Mouse (Mus musculus) embryonic facial prominence, embryonic 12.5 days (tissue): ENCODE results near the gene E330017A01Rik. TPM values are rescaled to one million over a fixed set of nuclear protein-coding genes. Genes with fewer than 3 reads are reported as not detected.

Experiments used
- ATAC-seq: fragments of 200-750 bp; cut with Nextera tagmentation; 2 replicates; pipeline ENCODE4 v1.8.0; 2017; ENCODE audit not compliant: insufficient number of reproducible peaks, insufficient read depth, low FRiP score, low TSS enrichment
- H3K27ac ChIP-seq: fragments of 300-500 bp; sonication (generic); 2 replicates; pipeline ENCODE4 v1.5.1; 2016; ENCODE audit warnings: mild to moderate bottlenecking
- H3K27me3 ChIP-seq: fragments of 300-500 bp; sonication (generic); 2 replicates; pipeline ENCODE4 v1.6.1; 2016; ENCODE audit warnings: mild to moderate bottlenecking, moderate library complexity
- H3K36me3 ChIP-seq: fragments of 300-500 bp; sonication (generic); 2 replicates; pipeline ENCODE4 v1.6.1; 2016; ENCODE audit warnings: mild to moderate bottlenecking
- H3K4me1 ChIP-seq: fragments of 300-500 bp; sonication (generic); 2 replicates; pipeline ENCODE4 v1.6.1; 2016
- H3K4me2 ChIP-seq: fragments of 300-500 bp; sonication (generic); replicated peaks from 2 replicates; pipeline ENCODE4 v1.6.1; 2016; ENCODE audit warnings: mild to moderate bottlenecking, moderate library complexity
- H3K4me3 ChIP-seq: fragments of 300-500 bp; sonication (generic); 2 replicates; pipeline ENCODE4 v1.5.1; 2016; ENCODE audit warnings: mild to moderate bottlenecking
- H3K9ac ChIP-seq: fragments of 300-500 bp; sonication (generic); 2 replicates; pipeline ENCODE4 v1.6.1; 2016; ENCODE audit warnings: mild to moderate bottlenecking, moderate library complexity
- H3K9me3 ChIP-seq: fragments of 300-500 bp; sonication (generic); 2 replicates; pipeline ENCODE4 v1.6.1; 2016; ENCODE audit warnings: mild to moderate bottlenecking, moderate library complexity
- WGBS: fragments of 180-500 bp; shearing (Covaris S2); methylation state at CpG from one replicate; pipeline ENCODE4 v1.1.7; 2016; 5-methylcytosine and 5-hydroxymethylcytosine counted together
- polyA plus RNA-seq: library from polyadenylated mRNA; unstranded; fragments of >200 nt; fragmentation: Nextera tagmentation; extraction: Ambion mirVana; gene quantifications from 2 replicates; pipeline ENCODE4 v1.2.1, GENCODE M21; 2016

E330017A01Rik gene
- polyA plus RNA-seq, 1 experiment from 2014 or later, result not detected

- WGBS, result 90% methylated on average over 4 of the region's 4 CpGs
- no peak overlapping the region for H3K4me3 ChIP-seq
- 0 out of 2 replicates have a peak, but pooled peaks cover 2% of the 10 kb centered on the region for H3K4me1 ChIP-seq
- no peak for ATAC-seq
- no peak overlapping the region for H3K27ac ChIP-seq
- H3K36me3 ChIP-seq, result no peaks in the 10 kb centered on the region
- no peaks in the 10 kb centered on the region for H3K27me3 ChIP-seq
- H3K9me3 ChIP-seq, result no peaks in the 10 kb centered on the region
- H3K4me2 ChIP-seq, result no peak overlapping the region
- H3K9ac ChIP-seq, result no peak overlapping the region
Measured at GRCm38 (mm10) chr16:58627597-58628335, 10.8 kb downstream of the E330017A01Rik start.

GRCm38 (mm10) chr16:58623944-58624343 lies 14.6 kb downstream of the E330017A01Rik start:
- Histone ChIP-seq H3K4me2 (no peak overlapping the region), H3K4me3 (no peak overlapping the region), H3K36me3 (no peaks in the 10 kb centered on the region), H3K27me3 (no peaks in the 10 kb centered on the region), H3K27ac (no peak overlapping the region), H3K4me1 (0 out of 2 replicates have a peak, but pooled peaks cover 2% of the 10 kb centered on the region), H3K9me3 (no peaks in the 10 kb centered on the region), H3K9ac (no peak overlapping the region)
- 76% methylated on average over 6 of the region's 6 CpGs for WGBS
- ATAC-seq, result no peak

- H3K4me2 ChIP-seq, result no peak overlapping the region
- no peak overlapping the region for H3K4me3 ChIP-seq
- ATAC-seq, result no peak
- H3K27ac ChIP-seq, result no peak overlapping the region
- H3K9ac ChIP-seq, result no peak overlapping the region
- H3K4me1 ChIP-seq, result 0 out of 2 replicates have a peak, but pooled peaks cover 2% of the 10 kb centered on the region
- no peaks in the 10 kb centered on the region for H3K9me3 ChIP-seq
- WGBS, result 67% methylated on average over 4 of the region's 4 CpGs
- H3K36me3 ChIP-seq, result no peaks in the 10 kb centered on the region
- H3K27me3 ChIP-seq, result no peaks in the 10 kb centered on the region
Measured at GRCm38 (mm10) chr16:58623114-58623513, 15.4 kb downstream of the E330017A01Rik start.

DNA sequence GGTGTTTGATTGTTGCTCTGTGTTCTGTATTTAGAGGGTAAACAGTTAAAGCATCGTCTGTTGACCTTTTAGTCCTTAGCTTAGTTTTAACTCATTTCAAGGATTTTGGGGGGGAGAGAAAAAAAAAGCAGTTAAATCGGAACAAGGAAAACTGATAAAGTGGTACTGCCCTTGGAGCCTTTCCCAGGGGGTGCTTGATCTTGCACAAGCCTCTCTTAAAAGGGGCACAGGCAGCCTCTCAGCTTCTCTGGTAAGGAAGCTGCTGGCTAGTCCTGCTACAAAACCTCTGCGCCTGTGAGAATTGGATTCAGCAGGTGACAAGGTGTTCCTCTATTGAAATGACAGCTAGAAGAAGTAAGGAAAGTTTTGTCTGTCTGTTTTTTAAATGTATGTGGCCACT lies 16.2 kb downstream of the E330017A01Rik start:
- no peaks in the 10 kb centered on the region for H3K27me3 ChIP-seq
- no peak overlapping the region for H3K4me3 ChIP-seq
- H3K4me2 ChIP-seq, result no peak overlapping the region
- 0 out of 2 replicates have a peak, but pooled peaks cover 2% of the 10 kb centered on the region for H3K4me1 ChIP-seq
- WGBS, result 84% methylated on average over 3 of the region's 3 CpGs
- no peak overlapping the region for H3K27ac ChIP-seq
- no peaks in the 10 kb centered on the region for H3K36me3 ChIP-seq
- H3K9me3 ChIP-seq, result no peaks in the 10 kb centered on the region
- H3K9ac ChIP-seq, result no peak overlapping the region
- no peak for ATAC-seq

- no peaks in the 10 kb centered on the region for H3K27me3 ChIP-seq
- no peak overlapping the region for H3K4me2 ChIP-seq
- H3K9ac ChIP-seq, result no peak overlapping the region
- no peak overlapping the region for H3K4me3 ChIP-seq
- ATAC-seq, result no peak
- no peaks in the 10 kb centered on the region for H3K36me3 ChIP-seq
- H3K4me1 ChIP-seq, result no peaks in the 10 kb centered on the region
- H3K27ac ChIP-seq, result no peak overlapping the region
- H3K9me3 ChIP-seq, result no peaks in the 10 kb centered on the region
Measured at GRCm38 (mm10) chr16:58617346-58617745, 21.2 kb downstream of the E330017A01Rik start.

- no peaks in the 10 kb centered on the region for H3K9me3 ChIP-seq
- WGBS, result 86% methylated on average over 6 of the region's 6 CpGs
- no peaks in the 10 kb centered on the region for H3K4me1 ChIP-seq
- no peaks in the 10 kb centered on the region for H3K27me3 ChIP-seq
- no peaks in the 10 kb centered on the region for H3K36me3 ChIP-seq
- no peak within 1 kb of the TSS for H3K4me2 ChIP-seq
- no peak for ATAC-seq
- no peak within 1 kb of the TSS for H3K27ac ChIP-seq
- no peak within 1 kb of the TSS for H3K4me3 ChIP-seq
- H3K9ac ChIP-seq, result no peak within 1 kb of the TSS
Measured at GRCm38 (mm10) chr16:58616878-58617277, 21.7 kb downstream of the E330017A01Rik start, which contains the start of gene Gm813. Gene Gm813, minus strand, starts transcription at chr16:58616978.

DNA sequence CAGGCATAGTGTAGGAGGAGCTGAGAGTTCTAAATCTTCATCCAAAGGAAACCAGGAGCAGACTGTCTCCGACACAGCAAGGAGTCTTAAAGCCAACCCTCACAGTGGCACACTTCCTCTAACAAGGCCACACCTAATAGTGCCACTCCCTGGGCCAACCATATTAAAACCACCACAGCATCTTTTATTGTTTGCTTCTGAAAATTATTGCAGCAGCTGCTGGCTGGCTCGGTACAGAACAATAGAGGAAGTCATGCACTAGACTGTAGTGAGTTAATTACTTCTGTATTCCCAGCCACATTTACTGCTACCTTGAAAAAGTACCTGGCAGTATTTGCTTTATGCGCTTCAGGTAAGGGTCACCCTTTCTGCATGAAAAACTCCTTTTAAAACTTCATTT lies 25.6 kb downstream of the E330017A01Rik start:
- H3K4me2 ChIP-seq, result no peak overlapping the region
- no peaks in the 10 kb centered on the region for H3K9me3 ChIP-seq
- no peak overlapping the region for H3K4me3 ChIP-seq
- H3K27me3 ChIP-seq, result no peaks in the 10 kb centered on the region
- WGBS, result 88% methylated on average over 3 of the region's 3 CpGs
- H3K36me3 ChIP-seq, result no peaks in the 10 kb centered on the region
- no peak for ATAC-seq
- H3K27ac ChIP-seq, result no peak overlapping the region
- no peak overlapping the region for H3K9ac ChIP-seq
- H3K4me1 ChIP-seq, result no peaks in the 10 kb centered on the region

DNA sequence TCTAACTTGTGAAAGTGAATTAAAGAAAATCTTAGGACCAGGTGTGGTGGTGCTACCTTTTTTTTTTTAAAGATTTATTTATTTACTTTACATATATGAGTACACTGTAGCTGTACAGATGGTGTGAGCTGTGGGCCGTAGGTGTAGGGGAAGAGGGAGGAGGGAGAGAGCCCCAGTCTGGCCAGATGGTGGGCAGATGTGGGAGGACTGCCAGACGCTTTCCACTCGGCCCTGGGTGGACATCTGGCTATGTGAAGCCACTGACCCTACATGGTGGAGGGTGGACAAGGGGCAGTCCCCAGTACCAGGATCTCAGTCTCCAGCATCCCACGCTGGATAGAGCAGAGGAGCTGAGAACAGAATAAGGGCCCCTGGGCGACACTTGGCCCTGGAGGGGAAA lies 31.4 kb downstream of the E330017A01Rik start:
- no peaks in the 10 kb centered on the region for H3K36me3 ChIP-seq
- H3K27ac ChIP-seq, result no peak overlapping the region
- no peaks in the 10 kb centered on the region for H3K27me3 ChIP-seq
- no peaks in the 10 kb centered on the region for H3K4me1 ChIP-seq
- peak; percentile 69; the same call in 1 of the 2 replicates for ATAC-seq
- H3K4me2 ChIP-seq, result no peak overlapping the region
- H3K9ac ChIP-seq, result no peak overlapping the region
- WGBS, result 33% methylated on average over 5 of the region's 5 CpGs
- no peaks in the 10 kb centered on the region for H3K9me3 ChIP-seq
- H3K4me3 ChIP-seq, result no peak overlapping the region

DNA sequence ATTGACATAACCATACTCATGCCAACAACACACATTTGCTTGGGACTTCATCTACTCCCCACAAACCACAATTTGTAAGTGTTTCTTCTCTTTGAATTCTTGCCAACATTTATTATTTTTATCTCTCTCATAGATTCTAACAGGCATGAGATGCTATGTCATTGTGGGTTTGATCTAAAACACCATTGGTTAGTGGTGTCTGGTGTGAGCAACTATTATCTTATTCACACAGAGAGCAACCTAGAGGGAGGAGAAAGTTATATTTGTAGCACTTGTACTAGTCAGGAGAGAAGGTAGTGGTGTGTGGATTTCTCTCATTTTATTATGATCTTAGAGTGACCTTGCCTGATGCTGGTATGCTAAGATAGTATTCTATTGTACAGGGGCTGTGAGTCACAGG lies 33.9 kb downstream of the E330017A01Rik start:
- Histone ChIP-seq H3K36me3 (no peaks in the 10 kb centered on the region), H3K9ac (no peak overlapping the region), H3K4me1 (no peaks in the 10 kb centered on the region), H3K9me3 (no peaks in the 10 kb centered on the region), H3K4me2 (no peak overlapping the region), H3K4me3 (no peak overlapping the region), H3K27me3 (no peaks in the 10 kb centered on the region), H3K27ac (no peak overlapping the region)
- ATAC-seq, result no peak

DNA sequence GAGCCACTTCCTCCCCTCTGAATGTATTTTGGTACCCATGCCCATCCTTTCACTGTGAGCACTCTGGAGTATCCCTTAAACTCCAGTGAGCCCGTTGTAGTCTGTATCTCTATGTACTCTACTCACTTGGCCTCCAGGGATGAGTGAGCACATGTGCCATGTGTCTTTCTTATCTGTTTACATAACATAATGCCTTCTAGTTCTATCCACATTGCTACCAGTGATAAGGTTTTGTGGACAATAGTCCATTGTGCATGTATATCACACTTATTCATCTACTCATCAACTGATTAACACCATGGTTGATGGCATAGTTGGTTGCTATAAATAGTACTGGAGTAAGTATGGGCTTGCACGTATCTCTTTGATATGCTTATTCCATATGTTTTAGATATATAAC lies 34.7 kb downstream of the E330017A01Rik start:
- Histone ChIP-seq H3K4me1 (no peaks in the 10 kb centered on the region), H3K36me3 (no peaks in the 10 kb centered on the region), H3K4me2 (no peak overlapping the region), H3K27ac (no peak overlapping the region), H3K9me3 (no peaks in the 10 kb centered on the region), H3K4me3 (no peak overlapping the region), H3K27me3 (no peaks in the 10 kb centered on the region), H3K9ac (no peak overlapping the region)
- whole genome bisulfite sequencing, result 85% methylated on average over 2 of the region's 2 CpGs
- no peak for ATAC-seq

GRCm38 (mm10) chr16:58600846-58601245 lies 37.7 kb downstream of the E330017A01Rik start:
- Histone ChIP-seq H3K9me3 (no peaks in the 10 kb centered on the region), H3K4me1 (no peaks in the 10 kb centered on the region), H3K27ac (no peak overlapping the region), H3K4me3 (no peak overlapping the region), H3K4me2 (no peak overlapping the region), H3K36me3 (no peaks in the 10 kb centered on the region), H3K9ac (no peak overlapping the region), H3K27me3 (no peaks in the 10 kb centered on the region)
- WGBS, result 91% methylated on average over 6 of the region's 6 CpGs
- ATAC-seq, result no peak

DNA sequence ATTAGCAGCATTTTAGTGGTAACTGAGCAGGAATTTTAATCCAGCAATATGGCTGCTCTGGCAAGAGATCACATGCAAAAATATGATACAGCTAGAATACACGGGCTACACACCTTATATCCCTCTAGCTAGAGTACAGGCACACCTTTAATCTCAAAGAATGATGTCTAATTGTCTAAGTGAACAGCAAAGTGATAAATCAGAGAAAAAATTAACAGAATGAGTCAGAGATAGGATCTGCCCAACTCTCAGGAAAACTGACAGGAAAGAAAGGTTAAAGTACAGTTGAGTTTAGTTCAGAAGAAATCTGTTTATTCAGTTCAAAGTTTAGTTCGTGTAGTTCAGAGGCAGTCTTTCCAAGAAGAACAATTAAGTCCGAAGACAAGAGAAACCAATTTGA lies 47.2 kb downstream of the E330017A01Rik start:
- Histone ChIP-seq H3K27me3 (no peaks in the 10 kb centered on the region), H3K27ac (no peak overlapping the region), H3K4me3 (no peak overlapping the region), H3K4me1 (no peaks in the 10 kb centered on the region), H3K36me3 (no peaks in the 10 kb centered on the region), H3K9ac (no peak overlapping the region), H3K9me3 (no peaks in the 10 kb centered on the region), H3K4me2 (no peak overlapping the region)
- ATAC-seq, result no peak
- 75% methylated on average over 3 of the region's 3 CpGs for WGBS
